In the genomic region with DNA sequence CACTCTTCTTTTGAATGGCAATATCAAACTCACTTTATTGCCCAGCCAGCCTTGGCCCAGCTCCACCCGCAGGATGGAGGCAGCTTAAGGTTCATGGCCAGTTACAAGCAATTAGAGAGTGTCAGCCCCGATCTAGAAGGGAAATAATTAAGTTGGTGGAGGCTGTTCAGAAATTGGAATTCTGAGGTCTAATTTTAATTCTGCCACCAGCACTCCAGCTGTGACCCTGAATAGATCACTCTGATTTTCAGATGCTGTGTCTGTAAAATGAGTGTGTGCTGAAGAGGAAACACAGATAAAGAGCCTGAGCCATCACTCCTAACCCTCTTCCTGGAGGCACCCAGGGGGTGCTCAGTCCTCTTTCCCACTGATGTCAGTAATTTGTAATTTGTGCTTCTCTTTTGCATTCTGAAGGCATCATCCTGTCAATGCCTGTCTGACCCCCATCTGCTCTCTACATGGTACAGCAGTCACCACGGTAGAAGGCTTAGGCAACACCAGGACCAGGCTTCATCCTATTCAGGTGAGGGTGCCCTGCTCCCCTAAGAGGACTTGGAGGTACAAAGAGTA, we compare ENCODE assay signal across 22 mouse cellular contexts. TPM values are rescaled to one million over a fixed set of nuclear protein-coding genes. Genes with fewer than 3 reads are reported as not detected.
DNase-seq lines count a peak whose midpoint lies in the region; ATAC-seq and TF ChIP-seq lines count a peak whose summit lies in the region.
"Had no signal": no experiment of that assay in that cellular context is flagged by ENCODE, and none has a peak within 500 bp of the region (broad histone marks: within the 10 kb centered on the region; RNA-seq: fewer than 3 reads in every experiment).

No protein-coding gene starts in this region.

- 47% methylated on average over 3 of the region's 3 CpGs for WGBS in midbrain, embryonic 14.5 days
- 40% methylated on average over 3 of the region's 3 CpGs for WGBS in midbrain, postnatal 0 days
- WGBS in forebrain, postnatal 0 days, result 15% methylated on average over 3 of the region's 3 CpGs
- 27% methylated on average over 3 of the region's 3 CpGs for WGBS in midbrain, embryonic 16.5 days
- WGBS in intestine, postnatal 0 days, result 70% methylated on average over 3 of the region's 3 CpGs

- no peaks in the 10 kb centered on the region for H3K4me1 ChIP-seq in midbrain, embryonic 14.5 days (ENCODE audit: control insufficient read depth, insufficient read depth, low read length)
- no peaks in the 10 kb centered on the region for H3K4me1 ChIP-seq in midbrain, postnatal 0 days (ENCODE audit: insufficient read depth, low read length)
- H3K4me1 ChIP-seq in forebrain, postnatal 0 days (ENCODE audit: insufficient read depth), result no peaks in the 10 kb centered on the region
- H3K4me1 ChIP-seq in midbrain, embryonic 16.5 days (ENCODE audit: control insufficient read depth, insufficient read depth, low read length), result no peaks in the 10 kb centered on the region; the same call in 1 of the 2 replicates
- H3K4me1 ChIP-seq in intestine, postnatal 0 days (replicated peaks; ENCODE audit: control insufficient read depth, insufficient read depth, low read length), result no peaks in the 10 kb centered on the region
- H3K4me1 ChIP-seq: heart, embryonic 12.5 days had no signal

- H3K4me2 ChIP-seq in midbrain, embryonic 14.5 days (ENCODE audit: low read length), result no peak overlapping the region
- no peak overlapping the region for H3K4me2 ChIP-seq in midbrain, postnatal 0 days (ENCODE audit: low read depth, low read length, poor library complexity, severe bottlenecking)
- no peak overlapping the region for H3K4me2 ChIP-seq in forebrain, postnatal 0 days (ENCODE audit: low read depth)
- no peak overlapping the region for H3K4me2 ChIP-seq in midbrain, embryonic 16.5 days (ENCODE audit: low read length)
- H3K4me2 ChIP-seq in intestine, postnatal 0 days (replicated peaks; ENCODE audit: low read depth), result no peak overlapping the region
- H3K4me2 ChIP-seq: heart, embryonic 12.5 days had no signal

- peak; percentile 51 to 67 for DNase-seq in cerebellum, postnatal 10 days
- DNase-seq in cerebellum, adult 9-10 months, result no peak
- DNase-seq in midbrain, embryonic 14.5 days, result peak; percentile 35
- DNase-seq in midbrain, postnatal 0 days (ENCODE audit: low spot score), result no peak
- DNase-seq in forebrain, postnatal 0 days, result no peak
- no peak for DNase-seq in left cerebral cortex, adult 9 months (ENCODE audit: low spot score in 2 of 2)
- DNase-seq: adrenal gland, adult 8-10 months; cerebellum, adult 11-12 months; gastrocnemius, postnatal 25 days; heart, postnatal 36 days; layer of hippocampus, postnatal 36 days; liver; liver, postnatal 0 days; lung, postnatal 14 days; right cerebral cortex, postnatal 4 days; thymus, postnatal 4 days had no signal

- H3K4me3 ChIP-seq in midbrain, embryonic 14.5 days (replicated peaks; ENCODE audit: low read depth, low read length), result no peak overlapping the region
- no peak overlapping the region for H3K4me3 ChIP-seq in midbrain, postnatal 0 days (ENCODE audit: low read depth, low read length)
- H3K4me3 ChIP-seq in forebrain, postnatal 0 days (ENCODE audit: low read depth, low read length), result no peak overlapping the region
- no peak overlapping the region for H3K4me3 ChIP-seq in midbrain, embryonic 16.5 days (ENCODE audit: low read depth, low read length)
- H3K4me3 ChIP-seq in intestine, postnatal 0 days (ENCODE audit: low read depth, low read length), result no peak overlapping the region
- H3K4me3 ChIP-seq: heart, embryonic 12.5 days had no signal

- no peak overlapping the region for H3K9ac ChIP-seq in midbrain, embryonic 14.5 days (replicated peaks; ENCODE audit: low read length)
- H3K9ac ChIP-seq in midbrain, postnatal 0 days (replicated peaks; ENCODE audit: low read length, poor library complexity, severe bottlenecking), result no peak overlapping the region
- H3K9ac ChIP-seq in forebrain, postnatal 0 days, result no peak overlapping the region
- H3K9ac ChIP-seq in midbrain, embryonic 16.5 days (ENCODE audit: low read depth, low read length), result no peak overlapping the region
- H3K9ac ChIP-seq in intestine, postnatal 0 days (ENCODE audit: low read depth, low read length), result no peak overlapping the region
- H3K9ac ChIP-seq: heart, embryonic 12.5 days; liver, postnatal 0 days had no signal

- no peaks in the 10 kb centered on the region for H3K9me3 ChIP-seq in midbrain, embryonic 14.5 days (ENCODE audit: control insufficient read depth, low read length)
- H3K9me3 ChIP-seq in midbrain, postnatal 0 days (ENCODE audit: low read length), result no peaks in the 10 kb centered on the region
- no peaks in the 10 kb centered on the region for H3K9me3 ChIP-seq in forebrain, postnatal 0 days (ENCODE audit: low read length)
- H3K9me3 ChIP-seq in midbrain, embryonic 16.5 days (replicated peaks; ENCODE audit: control insufficient read depth, low read length, poor library complexity, severe bottlenecking), result no peaks in the 10 kb centered on the region
- H3K9me3 ChIP-seq in intestine, postnatal 0 days (ENCODE audit: control insufficient read depth), result no peaks in the 10 kb centered on the region
- H3K9me3 ChIP-seq: heart, embryonic 12.5 days had no signal

- H3K27ac ChIP-seq in midbrain, embryonic 14.5 days (replicated peaks; ENCODE audit: low read depth, low read length), result 0 out of 2 replicates have a peak overlapping the region, but pooled peaks have one; percentile 9
- no peak overlapping the region for H3K27ac ChIP-seq in midbrain, postnatal 0 days (ENCODE audit: low read depth, low read length)
- no peak overlapping the region for H3K27ac ChIP-seq in forebrain, postnatal 0 days (ENCODE audit: low read depth, low read length)
- H3K27ac ChIP-seq in midbrain, embryonic 16.5 days (ENCODE audit: low read length), result no peak overlapping the region
- H3K27ac ChIP-seq in intestine, postnatal 0 days (ENCODE audit: low read depth, low read length), result no peak overlapping the region

- H3K36me3 ChIP-seq in midbrain, embryonic 14.5 days (ENCODE audit: control insufficient read depth, insufficient read depth, low read length), result no peaks in the 10 kb centered on the region
- no peaks in the 10 kb centered on the region for H3K36me3 ChIP-seq in midbrain, postnatal 0 days (ENCODE audit: insufficient read depth, low read length)
- no peaks in the 10 kb centered on the region for H3K36me3 ChIP-seq in forebrain, postnatal 0 days (ENCODE audit: insufficient read depth)
- H3K36me3 ChIP-seq in midbrain, embryonic 16.5 days (ENCODE audit: control insufficient read depth, insufficient read depth, low read length), result no peaks in the 10 kb centered on the region
- H3K36me3 ChIP-seq in intestine, postnatal 0 days (ENCODE audit: control insufficient read depth, insufficient read depth), result no peaks in the 10 kb centered on the region
- H3K36me3 ChIP-seq: heart, embryonic 12.5 days had no signal

- no peak for TF ChIP-seq CTCF in midbrain, postnatal 0 days (IDR thresholded peaks at IDR 0.05)
- TF ChIP-seq CTCF in forebrain, postnatal 0 days (IDR thresholded peaks at IDR 0.05; ENCODE audit: low read depth), result no peak
- no peak for TF ChIP-seq CTCF in intestine, postnatal 0 days (IDR thresholded peaks at IDR 0.05; ENCODE audit: low read depth)

- ATAC-seq in midbrain, embryonic 14.5 days (ENCODE audit: low FRiP score, low TSS enrichment), result peak; percentile 39; the same call in 1 of the 2 replicates
- ATAC-seq in midbrain, postnatal 0 days (ENCODE audit: low FRiP score), result no peak
- peak; percentile 76 for ATAC-seq in forebrain, postnatal 0 days
- ATAC-seq in midbrain, embryonic 16.5 days, result peak; percentile 61
- no peak for ATAC-seq in intestine, postnatal 0 days
- ATAC-seq: intestine, embryonic 16.5 days; liver, postnatal 0 days had no signal

- no peaks in the 10 kb centered on the region for H3K27me3 ChIP-seq in midbrain, embryonic 14.5 days (ENCODE audit: control insufficient read depth, insufficient read depth, low read length)
- H3K27me3 ChIP-seq in midbrain, postnatal 0 days (ENCODE audit: insufficient read depth, low read length), result no peaks in the 10 kb centered on the region
- no peaks in the 10 kb centered on the region for H3K27me3 ChIP-seq in forebrain, postnatal 0 days (ENCODE audit: insufficient read depth, low read length)
- H3K27me3 ChIP-seq in midbrain, embryonic 16.5 days (ENCODE audit: control insufficient read depth, insufficient read depth, low read depth, low read length), result no peaks in the 10 kb centered on the region
- no peaks in the 10 kb centered on the region for H3K27me3 ChIP-seq in intestine, postnatal 0 days (replicated peaks; ENCODE audit: control insufficient read depth, insufficient read depth, low read length)
- H3K27me3 ChIP-seq: CH12.LX; heart, embryonic 12.5 days had no signal

RNA-seq across cellular contexts. Expression of a gene that starts 17.1 kb away (rescaled TPM):
- polyA plus RNA-seq in midbrain, embryonic 14.5 days (2014; fragmentation: Nextera tagmentation; extraction: Ambion mirVana), result 0.14 TPM in 1 of 2 replicates, not detected in the other
- 0.38 and 0.60 TPM in 2 replicates for total RNA-seq in midbrain, postnatal 0 days (2014; rRNA removed)
- polyA plus RNA-seq in midbrain, postnatal 0 days (2015; fragmentation: Nextera tagmentation; extraction: Ambion mirVana), result 0.30 and 0.34 TPM in 2 replicates
- 0.69 and 0.90 TPM in 2 replicates for total RNA-seq in forebrain, postnatal 0 days (2014; rRNA removed)
- 0.25 and 0.38 TPM in 2 replicates for polyA plus RNA-seq in forebrain, postnatal 0 days (2015; fragmentation: Nextera tagmentation; extraction: Ambion mirVana)
- 0.11 and 0.18 TPM in 2 replicates for polyA plus RNA-seq in midbrain, embryonic 16.5 days (2015; fragmentation: Nextera tagmentation; extraction: Ambion mirVana)
- polyA plus RNA-seq in intestine, postnatal 0 days (2015; fragmentation: Nextera tagmentation; extraction: Ambion mirVana), result 0.08 TPM in 2 replicates
- total RNA-seq: megakaryocyte-erythroid progenitor cell, adult 5-6 weeks had no signal

RNA-seq across cellular contexts. Expression of a gene that starts 28.1 kb away (rescaled TPM):
- 26.5 and 29.5 TPM in 2 replicates for polyA plus RNA-seq in midbrain, embryonic 14.5 days (2014; fragmentation: Nextera tagmentation; extraction: Ambion mirVana)
- 40.7 and 52.3 TPM in 2 replicates for total RNA-seq in midbrain, postnatal 0 days (2014; rRNA removed)
- polyA plus RNA-seq in midbrain, postnatal 0 days (2015; fragmentation: Nextera tagmentation; extraction: Ambion mirVana), result 29.3 and 29.8 TPM in 2 replicates
- total RNA-seq in forebrain, postnatal 0 days (2014; rRNA removed), result 41.2 and 57.6 TPM in 2 replicates
- 21.8 and 27.5 TPM in 2 replicates for polyA plus RNA-seq in forebrain, postnatal 0 days (2015; fragmentation: Nextera tagmentation; extraction: Ambion mirVana)
- 31.3 and 34.5 TPM in 2 replicates for polyA plus RNA-seq in midbrain, embryonic 16.5 days (2015; fragmentation: Nextera tagmentation; extraction: Ambion mirVana)
- 6.5 and 6.9 TPM in 2 replicates for polyA plus RNA-seq in intestine, postnatal 0 days (2015; fragmentation: Nextera tagmentation; extraction: Ambion mirVana)

RNA-seq across cellular contexts. Expression of a gene that starts 51.0 kb away (rescaled TPM):
- polyA plus RNA-seq in midbrain, embryonic 14.5 days (2014; fragmentation: Nextera tagmentation; extraction: Ambion mirVana), result 2.8 and 5.2 TPM in 2 replicates
- 1.4 and 3.1 TPM in 2 replicates for total RNA-seq in midbrain, postnatal 0 days (2014; rRNA removed)
- polyA plus RNA-seq in midbrain, postnatal 0 days (2015; fragmentation: Nextera tagmentation; extraction: Ambion mirVana), result 1.1 and 1.4 TPM in 2 replicates
- 2.6 and 4.0 TPM in 2 replicates for total RNA-seq in forebrain, postnatal 0 days (2014; rRNA removed)
- polyA plus RNA-seq in forebrain, postnatal 0 days (2015; fragmentation: Nextera tagmentation; extraction: Ambion mirVana), result 1.8 and 2.0 TPM in 2 replicates
- polyA plus RNA-seq in midbrain, embryonic 16.5 days (2015; fragmentation: Nextera tagmentation; extraction: Ambion mirVana), result 2.0 and 3.2 TPM in 2 replicates
- polyA plus RNA-seq in intestine, postnatal 0 days (2015; fragmentation: Nextera tagmentation; extraction: Ambion mirVana), result 3.3 and 4.4 TPM in 2 replicates

Comparison
In these comparisons a context has a peak if more than half of its experiments do, and no peak if none do; other contexts are left out.
1. DNase-seq: peak in cerebellum, postnatal 10 days (2 of 2) and midbrain, embryonic 14.5 days (single experiment); none in cerebellum, adult 9-10 months (single experiment), midbrain, postnatal 0 days (single experiment), forebrain, postnatal 0 days (single experiment) and left cerebral cortex, adult 9 months (0 of 2).
2. ATAC-seq: peak in midbrain, embryonic 14.5 days (single experiment), forebrain, postnatal 0 days (single experiment) and midbrain, embryonic 16.5 days (single experiment); none in midbrain, postnatal 0 days (single experiment) and intestine, postnatal 0 days (single experiment).